Mouse (Mus musculus): Measurements from ENCODE around the gene Cd37. TPM values are rescaled to one million over a fixed set of nuclear protein-coding genes. Genes with fewer than 3 reads are reported as not detected.

Cd37 gene
- polyA plus RNA-seq (2016; fragmentation: Nextera tagmentation; extraction: Ambion mirVana): 1.3 and 1.7 TPM in 2 replicates

GRCm38 (mm10) chr7:45238723-45239496, at the start of gene Cd37:
Cd37 (minus strand) TSS chr7:45239115.
- peaks cover 32% of the 10 kb centered on the region for H3K4me1 ChIP-seq
- WGBS: 44% methylated on average over 20 of the region's 20 CpGs
- no peak within 1 kb of the TSS for H3K4me2 ChIP-seq (replicated peaks)
- peaks cover 67% of the 10 kb centered on the region for H3K27me3 ChIP-seq
- H3K9ac ChIP-seq (replicated peaks): no peak within 1 kb of the TSS
- no peaks in the 10 kb centered on the region for H3K36me3 ChIP-seq
- ATAC-seq (ENCODE audit: low FRiP score, low read depth): no peak
- H3K27ac ChIP-seq (replicated peaks): no peak within 1 kb of the TSS
- H3K4me3 ChIP-seq: no peak within 1 kb of the TSS
- no peaks in the 10 kb centered on the region for H3K9me3 ChIP-seq

GRCm38 (mm10) chr7:45286486-45286885, 47.6 kb upstream of the Cd37 start:
- H3K27ac ChIP-seq (replicated peaks): no peak overlapping the region
- peaks cover 8% of the 10 kb centered on the region; the same call in 1 of the 2 replicates for H3K27me3 ChIP-seq
- no peaks in the 10 kb centered on the region for H3K4me1 ChIP-seq
- H3K9ac ChIP-seq (replicated peaks): no peak overlapping the region
- no peaks in the 10 kb centered on the region for H3K9me3 ChIP-seq
- H3K4me3 ChIP-seq: no peak overlapping the region
- no peak for ATAC-seq (ENCODE audit: low FRiP score, low read depth)
- H3K36me3 ChIP-seq: no peaks in the 10 kb centered on the region
- 89% methylated on average over 13 of the region's 13 CpGs for WGBS
- H3K4me2 ChIP-seq (replicated peaks): no peak overlapping the region

DNA sequence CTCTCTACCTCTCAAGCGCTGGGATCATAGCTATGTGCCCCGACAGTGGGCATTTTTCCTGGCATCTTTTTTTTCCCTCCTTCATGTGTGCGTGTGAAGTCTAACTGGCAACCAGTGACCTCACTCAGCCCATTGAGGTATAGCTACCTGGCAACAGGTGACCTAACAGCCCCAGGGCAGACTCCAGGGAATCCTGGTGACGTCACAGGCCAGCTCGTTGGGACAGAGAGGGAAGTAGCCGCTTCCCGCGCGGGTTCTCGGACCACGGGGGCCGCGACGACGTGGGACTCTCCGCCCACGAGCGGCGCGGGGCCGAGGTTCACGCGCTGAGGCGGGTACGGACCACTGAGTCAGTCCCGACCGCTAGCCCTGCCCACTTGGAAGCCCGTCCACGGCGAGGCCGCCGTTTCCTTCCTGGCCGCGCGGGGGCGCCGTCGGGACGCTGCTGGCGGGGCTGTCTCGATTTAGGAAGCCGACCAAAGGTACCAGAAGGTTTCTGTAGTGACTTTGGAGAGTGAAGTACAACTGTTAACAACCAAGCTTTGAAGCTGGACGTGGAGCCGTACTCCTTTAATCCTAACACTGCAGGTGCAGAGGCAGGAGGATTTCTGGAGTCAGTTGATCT, 38.3 kb upstream of the Cd37 start, which contains the start of gene Slc6a21:
TSS of gene Slc6a21 (plus strand) at position 378 of the 625 bp plus-strand sequence.
- H3K27ac ChIP-seq (replicated peaks): no peak within 1 kb of the TSS
- no peaks in the 10 kb centered on the region for H3K36me3 ChIP-seq
- ATAC-seq (ENCODE audit: low FRiP score, low read depth): no peak
- peaks cover 11% of the 10 kb centered on the region for H3K27me3 ChIP-seq
- H3K4me2 ChIP-seq (replicated peaks): peak within 1 kb of the TSS; percentile 58
- no peaks in the 10 kb centered on the region for H3K9me3 ChIP-seq
- WGBS: 6% methylated on average over 43 of the region's 44 CpGs
- H3K9ac ChIP-seq (replicated peaks): 0 out of 2 replicates have a peak within 1 kb of the TSS, but pooled peaks have one; percentile 24
- 0 out of 2 replicates have a peak, but pooled peaks cover 8% of the 10 kb centered on the region for H3K4me1 ChIP-seq
- H3K4me3 ChIP-seq: peak within 1 kb of the TSS; percentile 38

DNA sequence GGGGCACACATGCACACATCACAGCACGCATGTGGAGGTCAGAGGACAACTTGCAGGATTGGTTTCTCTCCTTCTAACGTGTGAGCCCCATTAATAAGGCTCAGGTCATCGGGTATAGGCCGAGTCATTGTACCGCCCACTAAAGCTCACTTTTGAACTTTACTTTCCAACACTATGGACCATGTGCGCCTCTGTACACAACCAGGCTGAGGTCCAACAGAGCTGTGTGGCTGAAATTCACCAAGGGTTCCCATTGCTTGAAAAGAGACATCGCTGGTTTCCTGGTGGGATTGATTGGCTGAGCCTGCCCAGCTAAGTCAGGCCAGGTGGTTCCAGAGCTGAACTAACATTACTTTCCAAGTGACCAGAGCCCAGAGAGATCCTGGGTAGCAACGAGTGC, 34.8 kb upstream of the Cd37 start:
- no peaks in the 10 kb centered on the region for H3K9me3 ChIP-seq
- peaks cover 11% of the 10 kb centered on the region for H3K27me3 ChIP-seq
- H3K4me3 ChIP-seq: no peak overlapping the region
- WGBS: 89% methylated on average over 8 of the region's 8 CpGs
- 0 out of 2 replicates have a peak, but pooled peaks cover 8% of the 10 kb centered on the region for H3K4me1 ChIP-seq
- no peak for ATAC-seq (ENCODE audit: low FRiP score, low read depth)
- H3K4me2 ChIP-seq (replicated peaks): no peak overlapping the region
- no peak overlapping the region for H3K27ac ChIP-seq (replicated peaks)
- H3K9ac ChIP-seq (replicated peaks): no peak overlapping the region
- H3K36me3 ChIP-seq: no peaks in the 10 kb centered on the region

DNA sequence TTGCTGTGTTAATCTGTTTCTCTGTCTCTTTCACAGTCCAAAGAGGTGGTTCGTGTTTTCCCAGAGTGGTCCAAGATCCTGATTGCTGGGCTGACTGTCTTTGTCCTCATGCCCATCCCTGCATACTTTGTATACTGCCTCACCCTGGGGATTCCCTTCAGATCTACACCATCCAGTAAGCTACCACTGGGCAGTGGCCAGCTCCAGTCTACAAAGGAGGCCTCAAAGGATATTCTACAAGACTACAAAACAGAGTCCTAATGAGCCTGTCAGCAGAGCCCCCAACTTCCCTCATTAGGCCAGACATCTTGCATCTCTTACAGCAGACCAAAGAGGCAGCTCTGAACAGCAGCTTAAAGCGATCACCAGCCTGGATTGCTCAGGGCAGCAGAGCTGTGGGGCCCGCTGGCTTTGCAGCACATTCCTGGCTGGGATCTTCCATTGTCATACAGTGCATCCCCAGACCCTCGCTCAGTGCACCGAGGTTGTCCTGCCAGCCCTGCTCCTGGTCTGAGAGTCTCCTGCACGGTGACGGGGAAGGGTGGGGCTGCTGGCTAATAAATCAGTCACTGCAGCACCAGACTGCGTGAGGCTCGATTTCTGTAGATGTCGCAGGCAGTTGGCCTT, 34.0 kb upstream of the Cd37 start:
- H3K4me3 ChIP-seq: no peak overlapping the region
- no peak overlapping the region; the same call in 1 of the 2 replicates for H3K9ac ChIP-seq (replicated peaks)
- H3K27ac ChIP-seq (replicated peaks): 0 out of 2 replicates have a peak overlapping the region, but pooled peaks have one; percentile 20
- no peak overlapping the region for H3K4me2 ChIP-seq (replicated peaks)
- 0 out of 2 replicates have a peak, but pooled peaks cover 8% of the 10 kb centered on the region for H3K4me1 ChIP-seq
- H3K9me3 ChIP-seq: no peaks in the 10 kb centered on the region
- ATAC-seq (ENCODE audit: low FRiP score, low read depth): no peak
- H3K27me3 ChIP-seq: peaks cover 14% of the 10 kb centered on the region
- no peaks in the 10 kb centered on the region for H3K36me3 ChIP-seq
- 61% methylated on average over 10 of the region's 10 CpGs for WGBS

DNA sequence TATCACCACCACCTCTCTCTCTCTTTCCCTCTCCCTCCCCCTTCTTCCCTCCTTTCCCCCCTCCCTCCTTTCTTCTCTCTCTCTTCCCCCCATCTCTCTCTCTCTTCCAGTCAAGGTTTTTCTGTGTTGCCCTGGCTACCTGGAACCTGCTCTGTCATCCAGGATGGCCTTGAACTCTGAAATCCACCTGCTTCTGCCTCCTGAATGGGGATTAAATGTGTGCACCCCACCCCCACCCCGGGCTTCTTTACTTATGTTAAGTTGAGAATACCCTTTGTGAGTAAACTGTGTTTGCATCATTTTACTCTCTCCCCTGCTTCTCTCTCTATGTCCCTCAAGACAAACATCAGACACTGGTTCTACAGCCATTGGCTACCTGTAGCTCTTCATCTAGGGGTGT, 26.6 kb upstream of the Cd37 start:
- Histone ChIP-seq H3K36me3 (no peaks in the 10 kb centered on the region), H3K27ac (replicated peaks) (no peak overlapping the region), H3K4me1 (no peaks in the 10 kb centered on the region), H3K9ac (replicated peaks) (no peak overlapping the region), H3K9me3 (no peaks in the 10 kb centered on the region), H3K4me2 (replicated peaks) (no peak overlapping the region), H3K27me3 (peaks cover 6% of the 10 kb centered on the region; the same call in 1 of the 2 replicates), H3K4me3 (no peak overlapping the region)
- WGBS: 77% methylated on average over 1 of the region's 1 CpGs
- ATAC-seq (ENCODE audit: low FRiP score, low read depth): no peak

GRCm38 (mm10) chr7:45264348-45264747, 25.4 kb upstream of the Cd37 start:
- H3K4me1 ChIP-seq: no peaks in the 10 kb centered on the region
- H3K9ac ChIP-seq (replicated peaks): no peak overlapping the region
- WGBS: 76% methylated on average over 3 of the region's 3 CpGs
- H3K4me3 ChIP-seq: no peak overlapping the region
- no peak overlapping the region for H3K27ac ChIP-seq (replicated peaks)
- no peaks in the 10 kb centered on the region for H3K9me3 ChIP-seq
- ATAC-seq (ENCODE audit: low FRiP score, low read depth): no peak
- no peak overlapping the region for H3K4me2 ChIP-seq (replicated peaks)
- H3K36me3 ChIP-seq: no peaks in the 10 kb centered on the region
- peaks cover 6% of the 10 kb centered on the region; the same call in 1 of the 2 replicates for H3K27me3 ChIP-seq

- no peak for ATAC-seq (ENCODE audit: low FRiP score, low read depth)
- WGBS: 77% methylated on average over 7 of the region's 7 CpGs
- H3K9me3 ChIP-seq: no peaks in the 10 kb centered on the region
These were observed 24.2 kb upstream of the Cd37 start for GRCm38 (mm10) chr7:45263006-45263607.

DNA sequence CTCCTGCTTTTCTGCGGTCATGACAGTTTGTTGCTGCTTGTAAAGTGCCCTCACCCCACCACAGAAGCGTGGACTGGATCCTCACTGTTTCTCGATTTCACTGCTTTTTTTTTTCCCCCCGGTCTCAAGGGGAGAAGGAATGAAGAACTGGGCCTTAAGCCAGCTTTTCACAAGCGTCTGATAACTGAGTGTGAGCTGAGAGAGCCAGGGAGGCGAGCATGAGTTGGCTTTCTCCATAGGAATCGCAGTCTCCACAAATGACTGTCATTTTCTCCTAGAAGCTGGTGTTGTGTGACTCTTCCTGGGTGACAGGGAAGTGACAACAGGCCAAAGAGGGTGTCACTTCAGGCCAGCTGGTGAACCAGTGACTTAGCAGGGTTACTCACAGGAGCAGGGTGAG, 23.4 kb upstream of the Cd37 start:
- no peaks in the 10 kb centered on the region for H3K36me3 ChIP-seq
- WGBS: 72% methylated on average over 7 of the region's 7 CpGs

More at GRCm38 (mm10) chr7:45263006-45263607, 24.2 kb upstream of the Cd37 start:
- H3K4me2 ChIP-seq (replicated peaks): no peak overlapping the region
- no peaks in the 10 kb centered on the region for H3K36me3 ChIP-seq
- peaks cover 4% of the 10 kb centered on the region for H3K27me3 ChIP-seq
- H3K4me1 ChIP-seq: no peaks in the 10 kb centered on the region
- H3K9ac ChIP-seq (replicated peaks): no peak overlapping the region
- no peak overlapping the region for H3K27ac ChIP-seq (replicated peaks)
- no peak overlapping the region for H3K4me3 ChIP-seq

GRCm38 (mm10) chr7:45259281-45259680, 20.4 kb upstream of the Cd37 start:
- WGBS: 88% methylated on average over 8 of the region's 8 CpGs
- no peak for ATAC-seq (ENCODE audit: low FRiP score, low read depth)
- H3K36me3 ChIP-seq: no peaks in the 10 kb centered on the region
- no peak overlapping the region for H3K4me2 ChIP-seq (replicated peaks)
- no peak overlapping the region for H3K4me3 ChIP-seq
- H3K9ac ChIP-seq (replicated peaks): no peak overlapping the region
- H3K27ac ChIP-seq (replicated peaks): no peak overlapping the region
- H3K4me1 ChIP-seq: no peaks in the 10 kb centered on the region
- no peaks in the 10 kb centered on the region for H3K9me3 ChIP-seq
- peaks cover 2% of the 10 kb centered on the region; the same call in 1 of the 2 replicates for H3K27me3 ChIP-seq

More for the DNA sequence above, 23.4 kb upstream of the Cd37 start:
- Histone ChIP-seq H3K9me3 (no peaks in the 10 kb centered on the region), H3K9ac (replicated peaks) (no peak overlapping the region), H3K27ac (replicated peaks) (no peak overlapping the region), H3K4me1 (no peaks in the 10 kb centered on the region), H3K4me2 (replicated peaks) (no peak overlapping the region), H3K4me3 (no peak overlapping the region), H3K27me3 (peaks cover 2% of the 10 kb centered on the region; the same call in 1 of the 2 replicates)
- no peak for ATAC-seq (ENCODE audit: low FRiP score, low read depth)

DNA sequence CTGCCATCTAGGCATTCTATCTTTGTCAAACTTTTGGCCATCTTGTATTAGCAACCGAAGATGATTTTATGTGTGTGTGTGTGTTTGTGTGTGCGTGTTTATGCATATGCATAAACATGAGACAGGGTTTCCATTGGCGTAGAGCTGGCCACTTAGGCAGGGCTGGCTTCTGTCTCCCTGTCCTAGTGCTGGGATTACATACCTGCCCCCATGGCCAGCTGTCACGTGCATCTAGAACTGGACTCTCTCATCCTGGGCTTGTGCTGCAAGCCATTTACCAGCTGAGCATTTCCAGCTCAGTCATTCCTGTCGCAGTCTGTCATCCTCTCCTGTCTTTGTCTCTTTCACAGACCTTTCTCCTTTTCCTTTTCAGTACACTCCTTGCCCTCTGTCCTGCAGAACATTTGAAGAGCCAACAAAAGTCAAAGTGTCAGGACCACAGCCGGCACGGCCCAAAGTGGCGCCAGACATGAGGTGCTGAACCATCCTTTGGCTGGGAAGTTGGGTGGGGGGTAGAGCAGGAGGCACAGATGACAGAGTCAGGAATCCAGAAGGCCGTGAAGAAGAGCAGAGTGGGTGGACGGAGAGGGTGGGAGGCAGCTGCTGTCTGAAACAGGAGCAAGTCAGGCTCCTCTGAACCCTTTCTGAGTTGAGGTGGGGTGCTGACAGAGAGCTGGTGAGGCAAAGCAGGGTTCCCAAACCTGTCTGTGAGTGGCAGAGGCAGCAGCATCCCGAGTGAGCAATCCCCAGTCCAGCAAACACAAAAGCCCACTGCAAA, 18.3 kb upstream of the Cd37 start:
- no peak overlapping the region for H3K27ac ChIP-seq (replicated peaks)
- no peak overlapping the region for H3K9ac ChIP-seq (replicated peaks)
- no peak overlapping the region for H3K4me3 ChIP-seq
- no peaks in the 10 kb centered on the region for H3K36me3 ChIP-seq
- no peak for ATAC-seq (ENCODE audit: low FRiP score, low read depth)
- no peaks in the 10 kb centered on the region for H3K4me1 ChIP-seq
- WGBS: 64% methylated on average over 11 of the region's 11 CpGs
- no peaks in the 10 kb centered on the region for H3K9me3 ChIP-seq
- H3K4me2 ChIP-seq (replicated peaks): no peak overlapping the region
- peaks cover 2% of the 10 kb centered on the region; the same call in 1 of the 2 replicates for H3K27me3 ChIP-seq
